Mouse (Mus musculus): ENCODE results near the gene Myf5. TPM values are rescaled to one million over a fixed set of nuclear protein-coding genes. Genes with fewer than 3 reads are reported as not detected.

Gene Myf5
- polyA plus RNA-seq (2012; ENCODE audit: low replicate concordance): not detected in 2 replicates

DNA sequence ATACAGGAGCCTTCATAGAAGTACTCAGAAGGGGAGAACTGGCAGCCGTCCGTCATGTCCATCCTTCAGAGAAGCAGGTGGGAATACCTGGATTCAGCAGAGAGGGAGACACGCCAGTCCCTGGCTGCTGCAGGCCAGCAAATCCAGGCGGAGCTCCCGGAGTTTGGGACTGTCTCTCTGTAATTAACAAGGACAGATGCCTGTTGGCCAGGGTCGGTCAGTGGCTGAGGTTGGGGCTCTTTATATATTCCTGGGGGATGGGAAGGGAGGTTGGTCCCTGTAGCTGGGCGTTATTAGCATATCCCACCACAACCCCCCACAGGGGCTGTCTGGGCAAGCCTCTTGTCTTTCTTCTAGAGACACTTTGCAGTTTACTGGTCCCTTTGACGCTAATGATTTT lies at the start of gene Myf5:
Gene Myf5 (minus strand): TSS at position 265 of the 400 bp plus-strand sequence.

DNA sequence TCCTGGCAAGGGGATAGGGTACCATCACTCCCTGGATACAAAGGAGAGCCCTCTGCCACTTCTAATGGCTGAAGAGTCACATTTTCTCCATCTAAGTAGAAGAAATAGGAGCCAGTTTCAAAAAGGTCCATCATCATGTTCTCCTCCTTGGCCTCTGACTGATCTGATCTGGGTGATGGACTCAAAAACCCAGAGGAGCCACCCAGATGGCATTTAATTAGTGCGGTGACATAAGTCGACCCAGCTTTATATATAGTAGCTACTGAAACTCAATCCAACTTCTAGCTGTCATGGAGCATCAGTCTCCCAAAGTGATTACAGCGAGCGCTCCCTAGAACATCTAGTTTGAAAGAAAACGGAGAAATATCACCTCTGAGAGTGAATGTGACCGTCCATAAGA lies 8.6 kb upstream of the Myf5 start, which contains the start of gene Myf6:
Gene Myf6 (minus strand): TSS at position 170 of the 400 bp plus-strand sequence.

Other genes starting within 250 kb of the Myf5 start
- not detected in 2 replicates for gene Lin7a, start 214.4 kb downstream of the Myf5 start, polyA plus RNA-seq (2012; ENCODE audit: low replicate concordance)
- gene Myf6, start 8.6 kb upstream of the Myf5 start, polyA plus RNA-seq (2012; ENCODE audit: low replicate concordance): not detected in 2 replicates
- gene Ptprq, start 233.9 kb upstream of the Myf5 start, polyA plus RNA-seq (2012; ENCODE audit: low replicate concordance): not detected in 2 replicates

Measured in hematopoietic multipotent progenitor cell, adult 10-12 weeks (in vitro differentiated cells).